Mouse (Mus musculus): ENCODE data around the gene Tpx2.

Gene Tpx2

GRCm38 (mm10) chr2:152847815-152848302, at the start of gene Tpx2:
TSS of gene Tpx2 (plus strand) at chr2:152847964.
- peak; percentile 99 for DNase-seq (ENCODE audit: low spot score)

- no peak for DNase-seq (ENCODE audit: low spot score)
Observed at GRCm38 (mm10) chr2:152799954-152800761, 47.6 kb upstream of the Tpx2 start.

GRCm38 (mm10) chr2:152800762-152801113, 47.0 kb upstream of the Tpx2 start:
- DNase-seq (ENCODE audit: low spot score) = no peak

- DNase-seq (ENCODE audit: low spot score) = no peak
Observed at GRCm38 (mm10) chr2:152802303-152802702, 45.5 kb upstream of the Tpx2 start.

- DNase-seq (ENCODE audit: low spot score) = no peak
Observed at GRCm38 (mm10) chr2:152803081-152803480, 44.7 kb upstream of the Tpx2 start.

- no peak for DNase-seq (ENCODE audit: low spot score)
Observed at GRCm38 (mm10) chr2:152804408-152805110, 43.2 kb upstream of the Tpx2 start.

GRCm38 (mm10) chr2:152805111-152805490, 42.7 kb upstream of the Tpx2 start:
- no peak for DNase-seq (ENCODE audit: low spot score)

GRCm38 (mm10) chr2:152806037-152806436, 41.7 kb upstream of the Tpx2 start:
- no peak for DNase-seq (ENCODE audit: low spot score)

- DNase-seq (ENCODE audit: low spot score) = no peak
Observed at GRCm38 (mm10) chr2:152808178-152808577, 39.6 kb upstream of the Tpx2 start.

- DNase-seq (ENCODE audit: low spot score) = no peak
Observed at GRCm38 (mm10) chr2:152810158-152810941, 37.4 kb upstream of the Tpx2 start.

GRCm38 (mm10) chr2:152811336-152812165, 36.2 kb upstream of the Tpx2 start:
- no peak for DNase-seq (ENCODE audit: low spot score)

- DNase-seq (ENCODE audit: low spot score) = no peak
Observed at GRCm38 (mm10) chr2:152813232-152813631, 34.5 kb upstream of the Tpx2 start.

- DNase-seq (ENCODE audit: low spot score) = no peak
Observed at GRCm38 (mm10) chr2:152814213-152814874, 33.4 kb upstream of the Tpx2 start.

GRCm38 (mm10) chr2:152815879-152816656, 31.7 kb upstream of the Tpx2 start:
- DNase-seq (ENCODE audit: low spot score) = no peak

- no peak for DNase-seq (ENCODE audit: low spot score)
Observed at GRCm38 (mm10) chr2:152816657-152817348, 31.0 kb upstream of the Tpx2 start.

- peak; percentile 59 for DNase-seq (ENCODE audit: low spot score)
Observed at GRCm38 (mm10) chr2:152817596-152818291, 30.0 kb upstream of the Tpx2 start.

- DNase-seq (ENCODE audit: low spot score) = no peak
Observed at GRCm38 (mm10) chr2:152818679-152819078, 29.1 kb upstream of the Tpx2 start.

GRCm38 (mm10) chr2:152819097-152819624, 28.6 kb upstream of the Tpx2 start:
- DNase-seq (ENCODE audit: low spot score) = no peak

GRCm38 (mm10) chr2:152819926-152820325, 27.8 kb upstream of the Tpx2 start:
- no peak for DNase-seq (ENCODE audit: low spot score)
